Mouse (Mus musculus) gonadal fat pad, adult 2 months (tissue): ENCODE results near the gene Slc6a20a. TPM values are rescaled to one million over a fixed set of nuclear protein-coding genes. Genes with fewer than 3 reads are reported as not detected.
A peak's percentile ranks its signal among the peaks of the same experiment; 100 is the strongest.
"Not testable (repeated sequence)": the region's sequence is repeated elsewhere in the genome, so short reads cannot be mapped to it uniquely, and the experiment has no call there.

ENCODE experiments used
- DNase-seq: peaks from one replicate; pipeline ENCODE4 v3.0.0-alpha.2; 2012; ENCODE audit warnings: low read depth
- polyA plus RNA-seq: library from polyadenylated mRNA; depleted of rRNA; stranded (reverse); fragments of >200 nt; gene quantifications from 2 replicates; pipeline ENCODE4 v1.2.3, GENCODE M21; 2012; rRNA removed

The Slc6a20a gene
- 2.2 and 2.7 TPM in 2 replicates for polyA plus RNA-seq

GRCm38 (mm10) chr9:123678327-123679105, at the start of gene Slc6a20a, which contains the start of gene Ccr9:
Slc6a20a (minus strand) TSS chr9:123678885.
Ccr9 (plus strand) TSS chr9:123678439.
- no peak for DNase-seq

DNA sequence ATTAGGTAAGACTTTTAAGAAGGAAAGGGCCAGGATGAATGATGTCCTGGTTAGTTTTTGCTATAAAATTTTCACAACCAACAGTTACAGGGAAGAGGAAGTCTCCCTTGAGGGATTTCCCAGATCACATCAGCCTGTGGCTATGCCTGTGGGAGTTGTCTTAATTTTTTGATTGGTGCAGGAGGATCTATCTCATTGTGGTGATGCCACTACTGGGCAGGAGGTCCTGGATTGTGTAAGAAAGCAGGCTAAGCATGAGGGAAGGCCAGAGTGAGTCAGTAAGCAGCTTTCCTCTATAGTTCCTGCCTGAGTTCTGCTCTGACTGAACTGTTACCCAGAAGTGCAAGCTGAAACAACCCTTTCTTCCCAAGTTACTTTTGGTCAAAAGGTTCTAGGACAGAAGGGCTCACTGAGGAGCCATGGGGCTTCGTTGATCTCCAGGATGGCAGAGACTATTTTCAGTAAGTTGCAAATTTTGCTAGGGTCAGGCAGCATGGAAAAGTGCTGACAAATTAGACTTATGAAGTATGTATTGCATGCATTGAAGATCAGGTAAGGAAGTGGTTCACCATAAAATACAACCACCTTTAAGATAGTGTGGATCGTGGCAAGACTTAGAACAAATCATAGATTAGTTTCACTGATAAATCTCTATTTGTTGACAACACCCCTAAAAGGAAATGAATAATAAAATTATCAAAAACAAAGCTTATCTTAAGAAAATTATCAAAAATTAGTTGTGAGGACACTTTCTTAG, 44.2 kb upstream of the Slc6a20a start:
- no peak for DNase-seq

- peak; percentile 93 for DNase-seq
Observed at GRCm38 (mm10) chr9:123717186-123718008, 38.7 kb upstream of the Slc6a20a start, which contains the start of gene Lztfl1. Lztfl1 (minus strand) TSS chr9:123717697.

DNA sequence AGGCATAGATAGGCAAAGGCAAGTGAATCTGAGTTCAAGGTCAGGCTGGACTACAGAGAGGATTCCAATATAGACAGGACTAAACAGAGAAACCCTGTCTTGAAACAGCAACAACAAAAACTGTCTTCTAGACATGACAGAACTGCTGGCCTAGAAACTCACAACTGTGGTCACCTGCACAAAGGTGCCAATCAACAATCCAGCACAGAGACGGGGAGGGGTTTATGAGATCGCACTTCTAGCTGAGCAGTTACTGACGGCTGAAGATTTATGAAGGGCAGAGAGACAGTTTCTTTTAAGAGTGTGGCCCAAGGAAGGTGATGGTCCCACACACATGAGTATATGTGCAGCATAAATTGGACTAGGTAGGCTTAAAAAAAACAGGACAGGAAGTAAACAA, 37.6 kb upstream of the Slc6a20a start:
- DNase-seq, result no peak

DNA sequence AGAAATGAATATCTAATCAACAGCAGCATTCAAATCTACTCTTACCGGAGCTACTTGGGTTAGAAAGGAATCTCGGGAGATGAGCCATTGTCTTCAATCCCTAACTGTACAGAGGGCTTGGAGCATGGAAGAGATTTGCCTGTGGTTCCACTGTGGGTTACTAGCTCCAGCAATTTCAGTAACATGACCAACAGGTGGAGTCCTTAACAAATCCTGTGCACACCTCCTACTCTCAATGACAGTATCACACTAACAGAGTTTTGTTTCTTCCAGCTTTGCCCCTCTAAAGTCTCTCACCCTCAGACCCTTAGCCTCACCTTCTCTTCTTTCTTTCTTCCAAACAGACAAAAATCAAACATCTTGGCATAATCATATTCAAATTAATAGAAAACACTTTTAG, 34.4 kb upstream of the Slc6a20a start:
- DNase-seq, result no peak

DNA sequence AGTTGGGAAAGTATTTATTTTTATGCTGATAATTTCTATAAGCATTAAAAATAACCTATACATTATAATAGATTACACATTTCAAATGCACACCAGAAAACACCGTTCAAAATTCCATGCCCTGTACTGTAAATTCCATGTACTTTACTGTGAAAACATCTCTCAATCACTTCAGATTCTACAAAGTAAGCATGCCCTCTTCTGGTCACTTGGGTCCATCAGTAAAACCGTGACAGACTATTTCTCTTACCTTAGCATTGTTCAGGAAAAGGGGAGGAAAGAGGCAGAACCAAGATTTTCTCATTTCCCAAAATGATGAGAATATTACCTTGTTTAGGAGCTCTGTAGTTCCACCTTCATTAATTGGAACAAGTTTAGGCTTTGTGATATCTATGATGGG, 30.5 kb upstream of the Slc6a20a start:
- DNase-seq, result no peak

DNA sequence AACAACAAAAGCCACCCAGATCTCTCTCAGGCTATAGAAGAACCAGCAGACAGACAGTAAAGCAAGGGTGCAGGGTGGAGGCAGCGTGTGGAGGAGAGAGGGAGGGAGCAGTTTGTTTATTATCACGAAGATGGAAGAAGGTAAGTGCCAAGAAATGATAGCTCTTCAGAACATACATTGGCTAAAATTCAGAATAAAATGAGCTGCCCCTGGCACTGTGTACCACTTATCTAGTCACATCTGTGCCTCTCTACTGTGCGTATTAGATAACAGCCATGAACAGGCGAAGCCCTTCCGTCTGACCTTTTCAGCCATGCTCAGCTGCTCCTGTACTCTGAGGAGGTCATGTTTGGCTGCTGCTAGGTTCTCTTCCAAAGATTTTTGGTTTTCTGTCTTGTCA, 23.1 kb upstream of the Slc6a20a start:
- no peak for DNase-seq

- DNase-seq, result no peak
Observed at GRCm38 (mm10) chr9:123695634-123696302, 17.1 kb upstream of the Slc6a20a start.

GRCm38 (mm10) chr9:123688227-123688626, 9.5 kb upstream of the Slc6a20a start:
- DNase-seq, result no peak

DNA sequence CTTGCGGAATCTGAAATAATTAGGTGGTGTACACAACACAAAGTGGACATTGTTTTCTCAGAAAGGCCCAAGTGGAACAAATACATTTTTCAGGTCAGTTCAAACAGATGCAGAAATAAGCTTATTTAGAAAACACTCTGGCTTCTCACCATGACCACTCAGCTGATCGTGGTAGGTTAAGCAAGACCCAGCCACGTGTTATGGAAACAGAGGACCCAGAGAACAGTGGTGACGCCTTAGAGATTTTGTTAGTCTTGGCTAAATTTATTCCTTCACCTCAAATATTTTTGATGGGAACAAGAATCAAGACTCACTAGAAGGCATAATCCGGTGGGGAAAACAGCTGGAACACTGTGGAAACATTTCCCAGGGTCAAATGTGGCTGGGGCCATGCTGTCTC, 7.5 kb upstream of the Slc6a20a start:
- DNase-seq, result no peak

DNA sequence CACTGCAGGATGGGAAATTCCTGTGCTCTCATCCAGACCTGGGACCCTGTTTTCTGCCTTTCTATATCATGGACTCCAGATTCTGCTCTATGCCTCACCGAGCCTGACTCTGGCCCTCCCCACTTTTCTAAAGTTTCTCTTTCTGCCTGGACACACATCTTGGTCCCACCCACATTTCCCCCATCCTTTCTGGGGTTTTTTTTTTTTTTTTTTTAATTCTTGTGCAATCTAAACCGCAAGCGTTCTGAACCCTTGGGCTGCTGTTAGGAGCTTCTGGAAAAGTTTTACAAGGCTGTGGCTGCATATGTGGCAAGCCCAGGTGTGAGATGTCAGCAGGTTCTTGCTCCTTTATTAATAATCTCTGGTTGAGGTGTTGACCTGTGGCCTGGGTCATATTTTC, 5.0 kb upstream of the Slc6a20a start:
- no peak for DNase-seq

- no peak for DNase-seq
Observed at GRCm38 (mm10) chr9:123679198-123679597, 513 bp upstream of the Slc6a20a start.

DNA sequence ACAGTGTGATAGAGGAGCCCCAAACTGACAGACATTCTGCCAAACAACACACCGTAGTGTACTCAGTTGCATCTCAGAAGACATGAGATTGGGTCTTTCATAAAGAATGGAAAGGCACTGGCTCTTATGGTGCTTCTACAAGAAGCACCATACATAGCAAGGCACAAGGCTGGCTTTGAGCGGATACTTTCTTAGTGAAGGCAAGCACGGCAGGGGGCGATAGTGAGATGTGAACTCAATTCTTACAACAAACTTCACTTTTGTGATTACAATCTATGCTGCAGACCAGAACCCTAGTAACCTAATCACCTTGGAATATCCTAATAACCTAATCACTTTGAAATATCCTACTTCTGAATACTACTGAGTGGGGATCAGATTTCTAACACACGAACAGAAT, 13.0 kb downstream of the Slc6a20a start:
- no peak for DNase-seq

DNA sequence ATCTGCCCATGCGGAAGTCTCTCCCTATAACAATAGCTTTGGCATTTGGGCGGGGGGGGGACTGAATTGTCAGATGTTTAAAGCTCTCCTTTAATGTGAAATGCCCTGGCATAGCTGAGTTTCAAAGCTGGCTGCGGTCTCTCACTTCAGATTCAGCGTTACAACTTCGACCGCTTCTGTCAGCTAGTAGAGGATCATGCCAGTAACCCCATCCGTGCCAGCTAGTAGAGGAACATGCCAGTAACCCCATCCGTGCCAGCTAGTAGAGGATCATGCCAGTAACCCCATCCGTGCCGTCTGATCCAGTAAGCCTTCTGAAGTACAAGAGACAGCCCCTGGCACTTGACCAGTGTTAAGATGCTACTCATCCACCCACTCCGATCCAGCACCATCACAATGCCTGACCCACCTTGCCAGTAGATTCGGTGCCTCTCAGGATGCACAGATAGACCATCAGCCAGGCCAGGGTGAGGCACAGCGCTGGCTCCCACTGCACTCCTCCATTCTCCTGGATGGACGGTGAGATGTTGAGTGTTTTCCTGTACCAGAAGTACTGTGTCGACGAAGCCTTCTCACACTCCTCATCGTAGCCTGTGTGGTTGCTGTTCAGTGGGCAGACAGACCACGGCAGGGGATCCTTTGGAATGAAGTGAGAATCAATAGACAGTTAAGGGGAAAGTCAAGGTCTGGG, 18.6 kb downstream of the Slc6a20a start:
- DNase-seq, result not testable (repeated sequence)

- DNase-seq, result peak; percentile 94
Observed at GRCm38 (mm10) chr9:123658981-123659380, 19.7 kb downstream of the Slc6a20a start.

DNA sequence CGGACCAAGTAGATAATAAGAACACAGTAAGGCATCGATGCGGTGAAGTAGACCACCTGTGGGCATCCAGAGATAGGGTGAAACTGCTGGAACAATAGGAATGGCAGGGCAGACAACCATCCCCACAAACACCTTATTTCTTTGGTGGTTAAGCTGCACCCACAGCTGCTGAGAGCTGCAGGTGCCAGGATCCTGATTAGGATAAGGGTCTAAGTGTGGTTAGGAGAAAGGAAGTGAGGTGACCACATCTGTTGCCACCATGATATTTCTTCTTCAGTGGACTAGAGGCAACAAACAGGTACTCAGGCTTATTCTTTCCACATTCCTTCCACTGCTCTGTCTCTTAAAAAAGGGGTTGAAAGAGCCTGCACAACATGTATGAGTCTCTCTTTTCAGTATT, 21.2 kb downstream of the Slc6a20a start:
- no peak for DNase-seq

- no peak for DNase-seq
Observed at GRCm38 (mm10) chr9:123651369-123651768, 27.3 kb downstream of the Slc6a20a start.

DNA sequence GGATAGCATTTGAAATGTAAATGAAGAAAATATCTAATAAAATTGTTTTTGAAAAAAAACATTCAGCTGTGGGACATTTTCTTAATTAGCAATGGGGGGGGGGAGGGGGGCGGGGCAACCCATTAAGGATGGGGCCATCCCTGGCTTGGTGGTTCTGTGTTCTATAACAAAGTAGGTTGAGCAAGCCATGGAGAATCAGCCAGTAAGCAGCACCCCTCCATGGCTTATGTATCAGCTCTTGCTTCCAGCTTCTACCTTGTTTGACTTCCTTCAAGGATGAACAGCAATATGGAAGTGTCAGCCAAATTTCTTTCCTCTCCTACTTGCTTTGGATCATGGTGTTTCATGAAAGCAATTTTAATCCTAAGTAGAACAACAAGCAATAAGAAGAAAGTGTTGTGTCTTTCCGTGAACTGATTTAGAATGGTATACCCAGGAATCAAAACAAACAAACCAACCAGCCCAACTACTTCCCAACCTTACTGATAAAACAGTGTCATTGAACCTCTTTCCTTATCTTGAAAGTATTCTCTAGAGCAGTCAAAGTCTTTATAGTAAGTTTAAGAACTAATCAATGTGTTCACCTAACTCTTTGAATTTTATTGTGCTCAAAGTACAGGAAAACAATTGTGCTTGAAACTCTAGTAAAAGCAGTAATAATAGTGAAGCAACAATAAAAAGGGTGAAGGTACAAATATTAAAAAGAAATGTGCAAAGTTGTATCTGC, 28.7 kb downstream of the Slc6a20a start:
- DNase-seq, result no peak

DNA sequence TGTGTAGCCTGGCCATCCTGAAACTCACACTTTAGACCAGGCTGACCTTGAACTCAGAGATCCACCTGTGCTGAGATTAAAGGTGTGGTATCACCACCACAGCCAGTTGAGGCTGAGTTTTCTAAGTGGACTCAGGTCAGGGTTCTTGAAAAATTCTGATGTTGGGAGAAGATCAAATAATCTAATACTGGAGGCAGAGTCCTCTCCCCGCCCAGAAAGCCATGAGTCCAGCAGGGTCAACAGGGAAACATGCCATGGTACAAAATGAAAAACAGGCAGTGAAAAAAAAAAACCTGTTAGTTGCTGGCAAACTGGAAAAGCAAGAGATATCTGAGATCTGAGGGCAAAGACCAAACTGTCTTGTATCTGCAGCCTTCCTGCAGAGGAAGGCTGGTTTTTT, 38.6 kb downstream of the Slc6a20a start:
- DNase-seq, result no peak

DNA sequence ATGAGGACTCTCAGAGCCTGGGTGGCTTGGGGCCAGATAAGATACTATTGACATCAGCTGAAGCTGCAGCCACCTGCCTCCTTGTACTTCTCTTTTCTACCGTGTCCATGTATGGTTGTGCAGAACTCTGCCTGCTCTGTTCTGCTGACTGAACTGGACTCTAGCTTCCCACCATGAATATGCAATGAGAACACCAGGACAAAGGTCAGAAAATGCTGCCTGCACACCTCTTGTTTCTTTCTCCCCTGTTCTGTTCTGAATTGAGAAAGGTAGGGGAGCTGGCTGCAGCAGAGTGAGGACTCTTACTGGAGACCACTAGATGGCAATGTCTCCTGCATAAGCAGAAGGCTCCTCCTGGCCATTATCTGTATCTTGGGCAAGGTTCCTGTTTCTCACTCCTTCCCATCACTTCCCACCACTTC, 40.0 kb downstream of the Slc6a20a start:
- no peak for DNase-seq
